24 mouse cellular contexts compared by ENCODE assay signal in genomic region chr3:142934326-142934725, GRCm38 (mm10).
"Had no signal": no experiment of that assay in that cellular context is flagged by ENCODE, and none has a peak within 500 bp of the region (broad histone marks: within the 10 kb centered on the region; RNA-seq: fewer than 3 reads in every experiment).

No protein-coding gene starts in this region.

- H3K4me2 ChIP-seq: heart, embryonic 11.5 days; heart, embryonic 13.5 days; heart, embryonic 15.5 days; hindbrain, embryonic 15.5 days; kidney, embryonic 15.5 days; limb, embryonic 13.5 days; limb, embryonic 15.5 days had no signal

- DNase-seq: forebrain, postnatal 0 days; gastrocnemius, postnatal 14 days; gastrocnemius, postnatal 36 days; heart, adult 11 months; heart, adult 2 months; heart, postnatal 14 days; heart, postnatal 36 days; kidney, adult 11 months; kidney, adult 2 months; kidney, adult 9 months; kidney, postnatal 14 days; kidney, postnatal 36 days; layer of hippocampus, adult 9-11 months; layer of hippocampus, postnatal 36 days; left cerebral cortex, postnatal 4 days had no signal

- H3K4me3 ChIP-seq: heart, adult 2 months; heart, embryonic 13.5 days; heart, embryonic 15.5 days; hindbrain, embryonic 15.5 days; kidney, embryonic 15.5 days; limb, embryonic 13.5 days; limb, embryonic 15.5 days had no signal

- H3K36me3 ChIP-seq: heart, embryonic 13.5 days; heart, embryonic 15.5 days; hindbrain, embryonic 15.5 days; kidney, embryonic 15.5 days; limb, embryonic 13.5 days; limb, embryonic 15.5 days had no signal

- H3K4me1 ChIP-seq: heart, embryonic 13.5 days; heart, embryonic 15.5 days; hindbrain, embryonic 15.5 days; limb, embryonic 13.5 days; limb, embryonic 15.5 days had no signal

- H3K27me3 ChIP-seq: heart, embryonic 13.5 days; heart, embryonic 15.5 days; hindbrain, embryonic 15.5 days; kidney, embryonic 15.5 days; limb, embryonic 13.5 days; limb, embryonic 15.5 days had no signal

- H3K9ac ChIP-seq: forebrain, postnatal 0 days; heart, embryonic 13.5 days; heart, embryonic 15.5 days; hindbrain, embryonic 15.5 days; kidney, embryonic 15.5 days; limb, embryonic 13.5 days; limb, embryonic 15.5 days had no signal

- H3K27ac ChIP-seq: heart, adult 2 months; heart, embryonic 13.5 days; heart, embryonic 15.5 days; hindbrain, embryonic 15.5 days; kidney, embryonic 15.5 days; kidney, postnatal 0 days; limb, embryonic 13.5 days; limb, embryonic 15.5 days had no signal

- ATAC-seq: intestine, embryonic 16.5 days had no signal

- H3K9me3 ChIP-seq: heart, embryonic 13.5 days; heart, embryonic 15.5 days; hindbrain, embryonic 15.5 days; kidney, embryonic 15.5 days; limb, embryonic 13.5 days; limb, embryonic 15.5 days had no signal
